Mouse (Mus musculus) kidney, adult 9 months (tissue): ENCODE data around the gene Sfrp2.

Experiments used
- DNase-seq: peaks from one replicate; pipeline ENCODE4 v3.0.0; 2022

Sfrp2 gene

GRCm38 (mm10) chr3:83773281-83773680 lies 7.2 kb downstream of the Sfrp2 start:
- no peak for DNase-seq

GRCm38 (mm10) chr3:83775403-83775802 lies 9.3 kb downstream of the Sfrp2 start:
- no peak for DNase-seq

- no peak for DNase-seq
These were observed 15.5 kb downstream of the Sfrp2 start for GRCm38 (mm10) chr3:83781460-83782222.

GRCm38 (mm10) chr3:83783716-83784469 lies 17.8 kb downstream of the Sfrp2 start:
- DNase-seq: no peak

DNA sequence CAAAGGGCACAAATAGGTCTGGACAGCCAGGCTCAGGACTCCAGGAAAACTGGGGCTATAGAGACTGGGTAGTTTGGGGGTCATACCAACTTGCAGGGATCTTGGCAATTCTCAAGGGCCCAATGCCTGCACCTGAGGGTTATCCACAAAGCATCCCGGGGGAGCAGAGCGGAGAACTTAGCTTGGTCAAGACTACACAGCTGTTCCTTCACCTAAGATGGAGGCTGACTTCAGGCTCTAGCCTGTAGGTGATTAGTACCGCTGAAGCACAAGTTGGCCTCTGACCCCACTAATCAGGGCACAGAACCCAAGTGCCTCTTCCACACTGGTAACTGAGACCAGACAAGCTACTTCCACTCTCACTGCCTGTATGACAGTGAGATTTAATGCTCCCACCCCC lies 18.6 kb downstream of the Sfrp2 start:
- DNase-seq: no peak

- no peak for DNase-seq
These were observed 21.0 kb downstream of the Sfrp2 start for GRCm38 (mm10) chr3:83787086-83787485.

- DNase-seq: no peak
These were observed 21.7 kb downstream of the Sfrp2 start for GRCm38 (mm10) chr3:83787776-83788305.

DNA sequence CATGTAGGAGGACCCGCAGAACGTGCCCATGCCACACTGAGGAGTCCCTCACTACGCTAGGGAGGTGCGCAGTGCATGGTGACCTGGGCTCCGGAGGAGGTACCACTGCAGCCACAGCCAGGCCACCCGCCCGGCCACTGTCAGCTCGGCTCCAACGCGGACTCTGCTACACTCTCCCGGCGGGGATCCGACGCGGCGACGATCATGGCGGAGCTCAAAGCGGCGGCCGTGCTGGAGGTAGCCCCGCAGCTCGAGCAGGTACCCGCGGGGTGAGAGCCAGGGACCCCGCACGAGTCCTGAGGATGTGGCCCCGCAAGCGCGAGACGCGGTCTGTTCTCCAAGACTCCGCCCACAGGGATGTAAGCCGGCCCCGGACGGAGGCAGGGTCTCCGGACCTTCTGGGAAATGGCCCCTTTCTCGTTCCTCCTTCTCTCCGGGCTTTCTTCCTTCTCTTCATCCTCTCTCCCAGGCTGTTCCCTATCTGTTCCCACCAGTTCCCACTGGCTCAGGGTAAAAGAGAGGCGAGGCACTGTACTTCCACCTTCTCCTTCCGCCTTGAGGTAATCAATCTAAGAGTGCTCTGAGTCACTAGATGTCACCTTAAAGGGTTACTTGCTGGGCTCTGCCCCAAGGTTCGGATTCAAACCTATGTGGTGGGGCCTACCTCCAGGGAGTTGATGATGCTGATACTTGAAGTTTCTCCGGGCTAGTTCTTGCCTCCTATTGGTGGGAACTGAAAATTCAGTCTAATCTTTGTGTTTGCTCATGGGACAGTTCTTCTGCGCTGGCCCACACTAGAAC lies 23.7 kb downstream of the Sfrp2 start:
- DNase-seq: no peak

DNA sequence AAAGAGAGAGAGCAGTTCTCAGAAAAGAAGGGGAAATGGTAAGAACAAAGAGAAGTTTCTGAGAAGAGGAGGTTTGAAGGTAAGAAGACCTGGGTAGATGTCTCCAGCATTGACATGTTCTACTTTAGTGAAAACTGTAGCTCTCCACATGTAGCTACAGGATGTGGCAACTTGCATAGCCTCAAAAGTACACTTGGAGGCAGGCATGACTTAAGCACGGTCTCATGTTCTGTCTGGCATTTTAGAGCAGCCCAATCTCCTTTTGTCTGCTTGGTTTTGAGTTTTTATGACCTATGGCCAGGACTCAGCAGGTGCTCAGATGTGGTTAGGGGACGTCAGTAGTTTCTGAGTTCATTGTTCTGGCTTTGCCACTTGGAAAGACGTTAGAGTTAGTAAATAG lies 25.3 kb downstream of the Sfrp2 start:
- no peak for DNase-seq

DNA sequence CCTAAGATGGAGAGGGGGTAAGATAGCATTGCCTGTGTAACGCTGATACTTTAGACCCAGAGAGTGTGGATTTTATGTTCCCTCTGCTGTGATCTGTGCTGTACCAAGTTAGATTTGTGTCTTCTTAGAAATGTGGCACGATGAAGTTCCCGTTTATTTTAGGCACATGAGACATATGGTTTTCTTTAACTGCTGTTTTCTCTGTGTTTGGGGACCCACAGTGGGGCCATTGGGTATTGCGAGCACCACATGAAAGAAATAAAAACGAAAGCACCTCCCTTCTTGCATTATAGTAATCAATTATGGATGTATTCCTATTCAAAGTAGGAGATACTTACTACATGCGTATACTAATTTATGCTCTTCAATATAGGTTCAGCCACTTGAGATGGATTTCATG lies 31.0 kb downstream of the Sfrp2 start:
- no peak for DNase-seq

- DNase-seq: peak; percentile 20
These were observed 31.7 kb downstream of the Sfrp2 start for GRCm38 (mm10) chr3:83797828-83798227.

DNA sequence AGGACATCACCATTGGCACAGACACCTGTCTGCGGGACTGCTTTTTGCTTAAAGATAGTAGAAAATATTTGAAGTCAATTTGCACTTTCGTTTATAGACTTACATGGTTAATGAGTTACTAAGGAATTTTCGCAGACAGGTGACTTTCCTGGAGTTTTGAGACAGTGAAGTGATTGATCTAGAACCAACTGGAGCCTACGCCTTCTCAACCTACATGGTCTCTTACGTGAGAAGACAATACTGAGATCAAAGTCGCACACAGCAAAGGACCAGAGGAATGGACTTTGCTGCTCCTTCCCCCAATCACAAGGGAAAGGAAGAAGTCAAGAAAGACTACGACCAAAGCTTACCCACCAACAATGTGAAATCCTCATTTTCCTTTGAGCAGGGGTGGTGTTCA lies 33.4 kb downstream of the Sfrp2 start:
- DNase-seq: no peak

DNA sequence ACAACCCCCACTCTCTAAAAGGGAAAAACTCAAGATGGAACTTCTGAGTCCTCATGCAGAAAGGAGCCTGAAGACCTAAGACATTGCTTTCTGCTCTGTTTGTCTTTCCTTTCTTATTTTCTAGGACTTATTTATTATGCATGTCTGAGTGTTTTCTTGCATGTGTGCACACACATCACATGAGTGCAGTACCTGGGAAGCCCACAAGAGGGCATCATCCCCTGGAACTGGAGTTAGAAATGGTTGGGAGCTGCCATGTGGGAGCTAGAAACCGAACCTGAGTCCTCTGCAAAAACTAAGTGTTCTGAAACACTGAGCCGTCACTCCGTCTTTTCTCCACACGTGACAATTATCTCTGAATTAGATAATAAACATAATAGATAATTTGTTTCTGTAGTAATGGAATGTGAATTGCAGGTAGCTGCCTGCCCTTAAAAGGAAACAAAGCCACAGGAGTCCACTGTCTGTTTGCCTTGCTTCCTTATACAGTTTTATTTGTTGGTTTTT lies 35.6 kb downstream of the Sfrp2 start:
- no peak for DNase-seq

GRCm38 (mm10) chr3:83808483-83808882 lies 42.4 kb downstream of the Sfrp2 start:
- DNase-seq: no peak

- DNase-seq: no peak
These were observed 45.9 kb downstream of the Sfrp2 start for GRCm38 (mm10) chr3:83811987-83812386.

- DNase-seq: no peak
These were observed 46.7 kb downstream of the Sfrp2 start for GRCm38 (mm10) chr3:83812863-83813262.

DNA sequence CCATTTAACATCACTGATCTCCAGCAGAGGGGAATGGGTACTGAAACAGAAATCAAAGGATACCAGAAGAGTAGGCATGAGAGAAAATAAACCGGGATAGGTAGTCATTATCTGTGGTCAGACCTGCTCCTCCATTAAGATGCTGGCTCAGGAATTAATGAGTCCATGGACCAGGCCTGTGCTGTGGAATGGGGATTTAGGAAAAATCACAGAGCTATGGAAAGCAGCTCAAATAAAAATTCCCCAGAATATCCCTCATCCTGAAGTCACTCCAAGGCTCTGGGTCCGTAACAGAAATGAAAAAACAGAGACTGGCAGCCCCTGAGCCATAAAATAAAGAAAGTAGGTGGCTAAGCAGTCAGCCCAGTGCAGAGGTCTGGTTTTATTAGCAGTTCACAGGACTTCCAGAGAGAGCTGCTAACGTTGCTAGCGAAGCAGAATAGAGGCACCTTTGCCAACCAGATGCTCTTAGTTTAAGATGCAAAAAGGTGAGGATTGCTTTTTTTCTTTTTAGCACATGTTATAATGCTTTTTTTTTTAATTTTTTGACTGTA lies 50.3 kb downstream of the Sfrp2 start:
- no peak for DNase-seq

DNA sequence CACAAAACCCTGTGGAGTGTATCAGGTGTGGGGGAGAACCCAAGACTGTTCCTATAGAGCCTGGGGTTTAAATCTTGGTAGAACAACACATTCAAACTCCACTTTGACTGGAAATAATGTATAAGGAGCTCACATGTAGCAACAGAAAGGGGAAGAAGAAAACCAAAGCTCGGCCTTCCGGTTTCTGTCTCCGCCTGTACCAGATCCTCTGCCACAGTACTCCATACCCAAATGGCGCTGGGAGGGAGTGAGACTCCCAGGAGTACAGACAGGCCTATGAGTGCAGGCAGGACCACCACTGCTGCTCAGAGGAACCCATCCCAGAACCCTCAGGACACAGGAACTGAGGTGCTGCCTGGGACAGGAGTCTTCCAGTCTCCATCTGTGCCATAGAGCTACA lies 57.7 kb downstream of the Sfrp2 start:
- DNase-seq: no peak
